Mouse (Mus musculus) gastrocnemius, postnatal 10 days (tissue): ENCODE results near the gene Ephb4. TPM values are rescaled to one million over a fixed set of nuclear protein-coding genes. Genes with fewer than 3 reads are reported as not detected.

Experiments
- total RNA-seq, 2 experiments: library from RNA; stranded (reverse); gene quantifications; 2 replicates each; pipeline ENCODE4 v1.2.3; 2021

Ephb4 gene
- total RNA-seq, 2 experiments from 2014 or later = 30.6 to 38.8 TPM

Other genes starting within 250 kb of the Ephb4 start
- 10 to 100 TPM in 1 of 2 experiments, 1 to 10 TPM in 1; 9.2 to 14.2 TPM for gene Trim56, start 233.9 kb upstream of the Ephb4 start, total RNA-seq
- gene Muc3, start 200.8 kb upstream of the Ephb4 start, total RNA-seq = not detected
- gene Muc3a, start 137.7 kb upstream of the Ephb4 start, total RNA-seq = under 1 TPM; 0.23 to 0.59 TPM
- gene Ache, start 62.6 kb upstream of the Ephb4 start, total RNA-seq = 10 to 100 TPM; 62.4 to 68.2 TPM
- 10 to 100 TPM; 37.2 to 43.6 TPM for gene Ufsp1, start 55.5 kb upstream of the Ephb4 start, total RNA-seq
- 10 to 100 TPM; 58.1 to 93.2 TPM for gene Srrt, start 42.4 kb upstream of the Ephb4 start, total RNA-seq
- 10 to 100 TPM; 13.1 to 17.3 TPM for gene Trip6, start 35.7 kb upstream of the Ephb4 start, total RNA-seq
- gene Slc12a9, start 16.5 kb upstream of the Ephb4 start, total RNA-seq = 1 to 10 TPM; 4.2 to 7.4 TPM
- gene Zan, start 127.0 kb downstream of the Ephb4 start, total RNA-seq = under 1 TPM; 0.23 to 0.31 TPM
- gene Pop7, start 152.4 kb downstream of the Ephb4 start, total RNA-seq = 10 to 100 TPM; 16.6 to 18.5 TPM
- gene Gigyf1, start 168.4 kb downstream of the Ephb4 start, total RNA-seq = 10 to 100 TPM; 23.0 to 25.3 TPM
- not detected for gene Epo, start 183.1 kb downstream of the Ephb4 start, total RNA-seq
- gene Gnb2, start 183.4 kb downstream of the Ephb4 start, total RNA-seq = 100 to 1,000 TPM; 301 to 324 TPM
- under 1 TPM in 1 of 2 experiments, not detected in 1; 0.16 TPM for gene Actl6b, start 203.4 kb downstream of the Ephb4 start, total RNA-seq
- under 1 TPM in 1 of 2 experiments, not detected in 1; 0.56 TPM for gene Tfr2, start 219.7 kb downstream of the Ephb4 start, total RNA-seq